Mouse (Mus musculus) liver, embryonic 14.5 days (tissue): Measurements from ENCODE around the gene Slc28a3. TPM values are rescaled to one million over a fixed set of nuclear protein-coding genes. Genes with fewer than 3 reads are reported as not detected.

Source experiments
- ATAC-seq: fragments of 200-750 bp; cut with Nextera tagmentation; 2 replicates; pipeline ENCODE4 v1.8.0; 2017; ENCODE audit warnings: moderate number of reproducible peaks, mild to moderate bottlenecking, moderate library complexity; ENCODE audit not compliant: insufficient read depth
- DNase-seq, 3 experiments: peaks; one replicate each; pipeline ENCODE4 v3.0.0-alpha.2; 2012 to 2013; ENCODE audit warnings: low read depth in 3 of 3, low spot score in 3 of 3
- H3K27ac ChIP-seq: fragments of 300-500 bp; sonication (generic); 2 replicates; pipeline ENCODE4 v1.5.1; 2014; ENCODE audit warnings: moderate library complexity, mild to moderate bottlenecking, control low read depth, inconsistent platforms
- H3K27me3 ChIP-seq: fragments of 300-500 bp; sonication (generic); 2 replicates; pipeline ENCODE4 v1.6.1; 2014; ENCODE audit warnings: mild to moderate bottlenecking, low read length, moderate library complexity; ENCODE audit not compliant: control insufficient read depth, insufficient read depth
- H3K36me3 ChIP-seq: fragments of 300-500 bp; sonication (generic); replicated peaks from 2 replicates; pipeline ENCODE4 v1.6.1; 2014; ENCODE audit warnings: low read depth; ENCODE audit not compliant: control insufficient read depth, insufficient read depth
- H3K4me1 ChIP-seq, 2 experiments: fragments of 200-500 bp in 1 of 2; fragments of 300-500 bp in 1 of 2; sonication (generic) in 1 of 2; replicated peaks; 2 replicates each; pipeline ENCODE4 v1.6.1; 2012 to 2014; ENCODE audit warnings: antibody characterized with exemption in 1 of 2, inconsistent platforms in 1 of 2, low read length in 1 of 2; ENCODE audit not compliant: control insufficient read depth in 2 of 2, insufficient read depth in 2 of 2
- H3K4me2 ChIP-seq: fragments of 300-500 bp; sonication (generic); 2 replicates; pipeline ENCODE4 v1.6.1; 2014; ENCODE audit warnings: low read depth, mild to moderate bottlenecking, control low read depth, moderate library complexity
- H3K4me3 ChIP-seq, 2 experiments: fragments of 200-500 bp in 1 of 2; fragments of 300-500 bp in 1 of 2; sonication (generic) in 1 of 2; 2 replicates each; pipeline ENCODE4 v1.5.1; 2012 to 2014; ENCODE audit warnings: low read depth in 2 of 2, low read length in 2 of 2, mild to moderate bottlenecking in 2 of 2, control low read depth in 1 of 2, inconsistent platforms in 1 of 2, moderate library complexity in 1 of 2; ENCODE audit not compliant: insufficient read depth in 1 of 2
- H3K9ac ChIP-seq: fragments of 300-500 bp; sonication (generic); replicated peaks from 2 replicates; pipeline ENCODE4 v1.6.1; 2014; ENCODE audit warnings: mild to moderate bottlenecking, control low read depth, moderate library complexity
- H3K9me3 ChIP-seq: fragments of 300-500 bp; sonication (generic); 2 replicates; pipeline ENCODE4 v1.6.1; 2016; ENCODE audit warnings: low read length, mixed read lengths; ENCODE audit not compliant: control insufficient read depth
- CTCF ChIP-seq: IDR thresholded peaks from 2 replicates; pipeline ENCODE4 v1.5.1; 2016; ENCODE audit warnings: antibody characterized with exemption, low read depth, control low read depth
- EP300 ChIP-seq: IDR thresholded peaks from 2 replicates; pipeline ENCODE4 v1.6.1; 2016; ENCODE audit warnings: antibody characterized with exemption, low read depth
- WGBS: fragments of 180-500 bp; shearing (Covaris S2); extraction: QIAGEN DNeasy Blood & Tissue Kit; methylation state at CpG from one replicate; pipeline ENCODE4 v1.1.7; 2014; ENCODE audit not compliant: insufficient replicate concordance; 5-methylcytosine and 5-hydroxymethylcytosine counted together
- polyA plus RNA-seq, 2 experiments: library from polyadenylated mRNA; depleted of rRNA in 1 of 2; stranded (reverse) in 1 of 2; unstranded in 1 of 2; fragments of >200 nt; fragmentation: Nextera tagmentation in 1 of 2; extraction: Ambion mirVana in 1 of 2; gene quantifications; 2 replicates each; pipeline versions ENCODE4 v1.2.1 to v1.2.3; 2012 to 2014

Slc28a3 gene
- polyA plus RNA-seq, 2 experiments = 0.01 TPM; not detected in 1

GRCm38 (mm10) chr13:58537916-58538233, 72.8 kb downstream of the Slc28a3 start:
- H3K36me3 ChIP-seq = no peaks in the 10 kb centered on the region
- H3K9me3 ChIP-seq = no peaks in the 10 kb centered on the region
- H3K9ac ChIP-seq = peak overlapping the region; percentile 2
- no peaks in the 10 kb centered on the region for H3K27me3 ChIP-seq
- TF ChIP-seq EP300 (0 out of 2 replicates have a peak, but pooled peaks have one; percentile 39), CTCF (no peak)
- ATAC-seq (peak; percentile 83), DNase-seq (peak; percentile 64 to 73 (median 65))
- H3K4me2 ChIP-seq = peak overlapping the region; percentile 23
- 9% methylated on average over 6 of the region's 6 CpGs for WGBS
- H3K4me3 ChIP-seq = no peak overlapping the region; a peak in 1 of 4 replicates
- peaks cover 29 to 67% of the 10 kb centered on the region in 2 experiments for H3K4me1 ChIP-seq
- H3K27ac ChIP-seq = peak overlapping the region; percentile 54

DNA sequence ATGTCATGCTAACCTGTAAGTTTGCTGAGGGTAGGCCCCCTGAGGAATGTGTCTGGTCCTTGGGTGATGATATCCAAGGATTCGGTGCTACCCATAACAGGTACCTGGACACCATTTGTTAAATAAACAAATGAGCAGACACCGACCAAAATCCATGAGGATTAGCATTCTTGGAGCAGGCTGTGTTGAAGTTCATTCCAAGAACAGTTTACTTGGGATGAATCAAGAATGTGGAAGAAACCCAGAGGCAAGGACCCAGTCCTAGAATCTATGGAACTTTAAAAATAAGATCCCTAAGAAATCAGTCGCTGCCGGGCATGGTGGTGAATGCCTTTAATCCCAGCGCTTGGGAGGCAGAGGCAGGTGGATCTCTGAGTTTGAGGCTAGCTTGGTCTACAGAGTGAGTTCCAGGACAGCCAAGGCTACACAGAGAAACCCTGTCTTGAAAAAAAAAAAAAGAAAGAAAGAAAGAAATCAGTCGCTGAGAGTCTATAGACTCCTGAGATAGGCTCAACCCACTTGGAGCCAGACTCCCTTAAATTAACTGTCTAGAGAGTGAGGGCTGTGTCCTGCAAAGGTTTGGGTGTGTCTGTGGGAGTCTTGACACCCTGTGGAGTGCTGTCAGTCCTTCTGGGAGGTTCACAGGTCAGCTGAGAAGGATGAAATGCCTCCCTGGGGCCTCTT, 73.3 kb downstream of the Slc28a3 start:
- ATAC-seq = peak; percentile 41; the same call in 1 of the 2 replicates
- Histone ChIP-seq H3K27ac (peak overlapping the region; percentile 54), H3K9ac (peak overlapping the region; percentile 2)

DNA sequence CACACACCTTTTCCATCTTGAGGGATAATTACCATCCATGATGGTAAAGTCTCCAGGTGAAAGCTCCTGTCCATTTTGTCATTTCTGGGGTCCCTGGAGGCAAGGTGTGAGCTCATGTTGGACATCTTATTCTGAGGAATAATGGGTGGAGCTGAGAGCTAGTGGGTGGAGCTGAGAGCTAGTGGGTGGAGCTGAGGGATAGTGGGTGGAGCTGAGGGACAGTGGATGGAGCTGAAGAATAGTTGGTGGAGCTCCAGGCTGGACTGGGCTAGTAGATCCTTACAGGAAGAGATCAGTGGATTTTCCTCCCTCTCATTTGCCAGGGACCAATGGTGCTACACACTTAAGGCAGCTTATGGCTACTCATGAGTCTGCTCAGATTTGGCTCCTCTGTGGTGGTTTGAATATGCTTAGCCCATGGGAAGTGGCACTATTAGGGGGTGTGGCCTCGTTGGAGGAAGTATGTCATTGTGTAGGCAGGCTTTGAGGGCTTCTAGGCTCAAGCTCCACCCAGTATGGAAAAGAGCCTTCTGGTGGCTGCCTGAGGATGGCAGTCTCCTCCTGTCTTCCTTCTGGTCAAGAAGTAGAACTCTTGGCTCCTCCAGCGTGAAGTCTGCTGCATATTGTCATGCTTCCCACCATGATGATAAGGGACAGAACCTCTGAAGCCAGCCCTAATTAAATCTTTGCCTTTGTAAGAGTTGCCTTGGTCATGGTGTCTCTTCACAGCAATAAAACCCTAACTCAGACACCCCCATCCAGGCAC, 74.0 kb downstream of the Slc28a3 start:
- Histone ChIP-seq H3K4me1 (peaks cover 18 to 58% of the 10 kb centered on the region in 2 experiments), H3K27ac (no peak overlapping the region; the same call in 1 of the 2 replicates), H3K27me3 (no peaks in the 10 kb centered on the region), H3K9me3 (no peaks in the 10 kb centered on the region), H3K36me3 (no peaks in the 10 kb centered on the region), H3K4me3 (no peak overlapping the region), H3K4me2 (no peak overlapping the region), H3K9ac (no peak overlapping the region)
- 62% methylated on average over 2 of the region's 2 CpGs for WGBS
- ATAC-seq (no peak), DNase-seq (no peak)
- TF ChIP-seq EP300 (no peak), CTCF (no peak)

More for the DNA sequence above, 73.3 kb downstream of the Slc28a3 start:
- peaks cover 24 to 64% of the 10 kb centered on the region in 2 experiments for H3K4me1 ChIP-seq
- H3K9me3 ChIP-seq = no peaks in the 10 kb centered on the region
- WGBS = 78% methylated on average over 6 of the region's 6 CpGs
- H3K27me3 ChIP-seq = no peaks in the 10 kb centered on the region
- peak overlapping the region; percentile 23 for H3K4me2 ChIP-seq
- no peak overlapping the region; a peak in 1 of 4 replicates for H3K4me3 ChIP-seq
- no peak for DNase-seq
- no peak for TF ChIP-seq CTCF
- no peak for TF ChIP-seq EP300
- no peaks in the 10 kb centered on the region for H3K36me3 ChIP-seq

DNA sequence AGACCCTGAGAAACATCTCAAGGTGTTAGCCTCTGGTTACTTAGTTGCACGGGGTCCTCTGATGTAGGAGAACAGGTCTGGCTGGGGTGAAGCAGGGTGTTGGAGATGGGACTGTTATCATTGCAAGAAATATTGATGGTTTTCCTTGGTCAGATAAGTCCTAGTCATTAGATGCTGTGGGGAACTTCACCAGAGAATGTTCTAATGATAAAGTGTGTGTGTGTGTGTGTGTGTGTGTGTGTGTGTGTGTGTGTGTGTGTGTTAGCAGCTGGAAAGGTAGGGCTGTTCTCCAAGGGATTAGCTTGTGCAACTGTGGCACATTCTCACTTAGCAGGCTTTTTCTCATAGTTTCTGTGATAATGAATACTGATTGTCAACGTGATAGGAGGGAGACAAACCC, 75.4 kb downstream of the Slc28a3 start:
- Histone ChIP-seq H3K27me3 (no peaks in the 10 kb centered on the region), H3K4me1 (peaks cover 14 to 50% of the 10 kb centered on the region in 2 experiments), H3K4me3 (no peak overlapping the region), H3K27ac (no peak overlapping the region), H3K9me3 (no peaks in the 10 kb centered on the region), H3K9ac (no peak overlapping the region), H3K36me3 (no peaks in the 10 kb centered on the region), H3K4me2 (no peak overlapping the region)
- ATAC-seq (no peak), DNase-seq (no peak)
- WGBS = 36% methylated on average over 2 of the region's 2 CpGs
- TF ChIP-seq CTCF = no peak
- TF ChIP-seq EP300 = no peak

- Histone ChIP-seq H3K4me2 (no peak overlapping the region), H3K27me3 (no peaks in the 10 kb centered on the region), H3K36me3 (no peaks in the 10 kb centered on the region), H3K27ac (no peak overlapping the region), H3K9ac (no peak overlapping the region), H3K9me3 (no peaks in the 10 kb centered on the region), H3K4me3 (no peak overlapping the region), H3K4me1 (peaks cover 14 to 50% of the 10 kb centered on the region in 2 experiments)
- DNase-seq = no peak
- no peak for ATAC-seq
- 54% methylated on average over 3 of the region's 3 CpGs for WGBS
- no peak for TF ChIP-seq CTCF
- TF ChIP-seq EP300 = no peak
Observed at GRCm38 (mm10) chr13:58534861-58535260, 75.8 kb downstream of the Slc28a3 start.
